Mouse (Mus musculus): ENCODE results near the gene Arid5a. TPM values are rescaled to one million over a fixed set of nuclear protein-coding genes. Genes with fewer than 3 reads are reported as not detected.

Arid5a gene
- total RNA-seq, 2 experiments from 2014 or later, result 12.6 to 14.9 TPM

DNA sequence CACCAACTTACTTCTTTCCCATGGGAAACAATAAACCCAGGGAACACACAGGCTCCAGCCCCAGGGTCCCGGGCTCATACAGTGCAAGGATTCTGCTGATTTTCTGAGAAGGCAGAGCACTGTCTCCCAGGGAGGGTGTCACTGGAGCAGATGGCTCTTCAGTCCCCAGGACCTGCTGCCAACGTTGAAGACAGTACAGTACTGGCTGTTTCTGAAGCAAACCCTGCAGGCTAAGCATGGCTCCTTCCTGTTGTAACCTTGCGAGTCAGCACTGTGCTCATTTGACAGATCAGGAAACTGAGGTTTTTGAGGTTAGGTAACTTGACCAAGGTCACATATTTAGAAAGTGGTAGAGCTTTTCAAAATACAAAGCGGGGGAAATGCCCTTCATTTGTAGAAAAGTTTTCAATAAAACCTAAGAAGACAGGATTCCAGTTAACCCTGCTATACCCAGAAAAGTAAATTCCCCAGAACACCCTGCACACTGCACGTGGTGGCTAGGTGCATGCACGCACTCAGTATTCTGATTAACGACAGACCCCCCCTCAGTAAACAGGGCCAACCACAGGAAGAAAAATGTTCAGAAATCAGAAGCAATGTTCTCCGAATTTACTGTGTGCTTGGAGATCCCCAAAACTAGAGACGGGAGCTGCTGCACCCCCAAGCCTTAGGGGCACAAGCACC is 10.9 kb upstream of the Arid5a start:
- DNase-seq, result no peak

DNA sequence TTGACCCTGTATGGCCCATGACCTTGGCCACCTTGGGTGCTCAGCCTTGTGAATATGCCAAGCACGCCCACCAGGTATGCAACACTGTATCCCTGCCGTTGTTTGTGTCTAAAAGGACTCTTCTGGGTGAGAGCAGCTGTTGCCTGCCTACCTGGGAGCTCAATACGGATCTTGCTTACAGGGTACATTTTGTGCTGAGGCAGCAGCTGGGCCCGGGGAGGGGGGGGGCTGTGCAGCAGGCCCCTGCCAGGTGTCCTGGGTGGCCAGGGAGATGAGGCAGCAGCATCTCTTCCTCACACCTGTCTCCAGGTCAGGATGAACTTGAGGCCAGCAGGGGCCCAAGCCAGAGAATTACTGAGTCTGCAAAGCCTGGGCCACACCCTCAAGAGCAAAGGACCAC is 9.4 kb upstream of the Arid5a start:
- no peak for DNase-seq

GRCm38 (mm10) chr1:36299126-36299525 is 8.4 kb upstream of the Arid5a start:
- DNase-seq, result no peak

GRCm38 (mm10) chr1:36299676-36300075 is 7.9 kb upstream of the Arid5a start:
- no peak for DNase-seq

GRCm38 (mm10) chr1:36300486-36300885 is 7.0 kb upstream of the Arid5a start:
- no peak for DNase-seq

DNA sequence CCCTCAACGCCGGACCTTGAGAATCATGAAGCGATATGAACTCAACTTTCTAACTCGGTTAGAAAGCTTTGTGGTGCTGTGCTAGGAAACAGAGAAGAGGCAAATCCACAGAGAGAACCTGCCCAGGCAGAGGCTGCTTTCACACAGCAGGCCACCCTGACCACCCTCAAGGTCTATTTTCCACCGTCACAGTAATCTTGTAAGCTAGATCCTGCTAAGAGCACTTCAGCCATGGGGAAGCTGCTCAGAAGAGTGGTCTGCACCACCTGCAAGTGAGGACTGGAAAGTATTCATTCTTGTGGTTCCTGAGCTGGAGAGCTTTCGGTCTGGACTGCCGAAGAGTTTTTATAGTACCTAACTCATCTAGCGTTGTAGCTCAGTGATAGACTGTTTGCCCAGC is 5.3 kb upstream of the Arid5a start:
- DNase-seq, result peak in 1 of 2 experiments; percentile 0

DNA sequence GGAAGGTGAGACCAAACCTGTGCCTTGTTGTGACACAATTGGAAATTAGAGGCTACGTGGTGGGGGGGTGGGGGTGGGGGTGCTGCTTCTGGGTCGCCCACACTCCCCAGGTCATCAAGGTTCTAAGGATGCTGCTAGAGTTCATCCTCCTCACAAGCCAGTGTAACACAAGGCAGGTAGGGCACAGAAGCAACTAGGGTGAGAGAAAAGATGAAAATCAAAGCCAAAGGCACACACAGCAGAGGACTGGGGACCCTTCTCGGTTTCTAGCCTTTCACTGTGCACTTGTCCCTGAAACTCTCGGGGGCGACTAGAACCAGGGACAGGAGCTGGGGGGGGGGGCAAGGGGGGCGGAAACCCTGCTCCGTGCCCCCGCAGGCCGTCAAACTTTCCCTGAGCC is 4.6 kb upstream of the Arid5a start:
- DNase-seq, result no peak

DNA sequence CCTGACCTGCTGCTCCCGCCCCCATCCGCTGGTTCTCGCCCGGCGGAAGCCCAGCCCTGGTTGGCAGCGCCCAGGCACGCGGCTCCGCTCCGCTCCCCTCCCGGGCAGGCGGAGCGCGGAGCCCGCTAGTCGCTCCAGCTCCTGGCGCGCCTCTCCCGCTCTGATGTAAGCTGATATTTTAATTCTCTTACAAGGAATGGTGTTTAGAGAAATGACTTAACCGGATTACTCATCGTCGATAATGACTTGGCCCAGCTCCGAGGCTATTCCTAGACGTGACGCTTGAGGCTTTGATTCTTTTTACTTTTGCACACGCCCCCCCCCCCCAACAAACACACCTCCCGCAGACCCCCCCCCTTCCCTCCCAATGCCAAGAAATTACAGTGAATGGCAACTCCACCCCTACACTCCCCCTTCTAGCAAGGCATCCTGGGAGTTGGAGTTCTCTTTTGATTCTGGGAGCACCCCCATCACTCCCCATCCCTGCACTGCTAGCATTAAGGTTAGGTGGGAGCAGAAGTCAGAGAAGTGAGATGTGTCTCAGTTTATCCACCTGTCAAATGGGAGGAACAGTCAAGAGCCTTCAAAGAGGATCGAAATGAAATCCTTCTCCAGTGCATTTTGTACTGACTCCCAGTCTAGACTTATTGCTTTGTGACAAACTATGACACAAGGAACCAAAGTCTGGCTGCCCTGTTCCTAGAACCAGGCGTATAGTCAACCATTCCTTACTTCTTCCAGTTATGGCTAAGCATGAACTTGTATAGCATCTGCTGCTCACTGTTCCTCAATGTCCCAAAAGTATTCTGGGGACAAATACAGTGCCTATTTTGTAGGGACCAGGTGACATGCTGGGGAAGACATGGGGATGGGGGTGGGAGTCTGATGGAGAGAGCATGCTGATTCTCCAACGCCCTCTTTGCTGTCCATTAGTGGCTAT is 3.9 kb upstream of the Arid5a start:
- peak; percentile 67 to 76 for DNase-seq

DNA sequence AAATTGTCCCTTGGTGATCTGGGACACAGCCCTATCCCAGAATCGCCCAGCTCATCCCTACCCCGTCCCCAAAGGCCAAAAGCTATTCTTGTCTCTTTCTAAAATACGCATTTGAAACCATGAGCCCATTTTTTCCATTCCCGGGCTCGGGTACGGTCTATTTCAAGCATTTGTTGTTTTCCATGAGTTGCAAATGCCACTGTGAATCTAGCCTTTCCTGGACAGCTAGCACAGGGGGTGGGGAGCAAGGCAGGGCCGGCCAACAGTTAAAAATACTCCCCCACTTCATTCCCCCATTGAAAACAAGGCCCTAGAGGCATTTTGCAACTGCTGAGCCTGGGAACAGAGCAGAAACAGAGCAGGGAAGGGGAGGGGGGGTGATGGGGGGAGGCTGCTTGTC is 2.8 kb upstream of the Arid5a start:
- DNase-seq, result no peak

DNA sequence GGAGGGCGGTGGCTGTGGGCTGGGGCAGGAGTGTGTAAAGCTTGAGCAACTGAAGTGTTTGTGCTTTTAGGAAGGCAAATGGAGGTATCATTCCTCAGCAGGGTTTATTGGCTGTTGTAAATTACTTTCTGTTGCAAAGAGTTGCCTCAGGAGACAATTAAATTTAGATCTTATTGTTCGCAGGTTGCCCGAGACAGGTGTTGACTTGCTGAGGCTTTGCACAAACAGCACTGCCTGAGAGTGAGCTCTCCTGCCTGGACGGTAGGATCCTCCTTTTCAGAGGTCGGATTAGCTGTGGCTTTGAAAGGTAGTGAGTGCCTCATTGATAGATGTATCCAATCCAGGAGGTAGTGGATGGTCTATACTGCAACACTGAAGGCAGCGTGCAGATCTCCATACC is 1.4 kb upstream of the Arid5a start:
- no peak for DNase-seq

- no peak for DNase-seq
Measured at GRCm38 (mm10) chr1:36307121-36307494, 425 bp upstream of the Arid5a start.

DNA sequence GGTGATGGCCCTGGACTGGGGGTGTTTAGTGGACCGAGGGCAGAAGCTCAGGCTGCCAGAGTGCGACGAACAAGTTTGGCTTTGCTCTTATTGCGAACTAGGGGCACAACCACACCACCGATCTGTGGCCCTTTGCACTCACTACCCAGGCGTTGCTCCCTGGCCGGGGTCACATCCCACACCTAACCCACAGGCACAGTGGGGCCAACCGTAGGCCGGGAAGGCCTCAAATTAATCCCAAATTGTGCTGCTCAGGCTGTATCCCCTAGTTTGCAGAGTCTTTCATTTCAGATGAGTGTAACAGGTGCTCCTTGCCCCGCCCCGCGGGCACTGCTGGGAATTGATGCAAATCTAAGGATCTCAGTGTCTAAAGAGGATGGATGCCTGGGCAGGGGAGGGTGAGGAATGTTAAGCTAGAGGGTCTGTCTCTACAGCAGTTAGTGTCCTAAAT is 943 bp downstream of the Arid5a start:
- no peak for DNase-seq

GRCm38 (mm10) chr1:36308966-36309475 is 1.5 kb downstream of the Arid5a start:
- DNase-seq, result no peak

DNA sequence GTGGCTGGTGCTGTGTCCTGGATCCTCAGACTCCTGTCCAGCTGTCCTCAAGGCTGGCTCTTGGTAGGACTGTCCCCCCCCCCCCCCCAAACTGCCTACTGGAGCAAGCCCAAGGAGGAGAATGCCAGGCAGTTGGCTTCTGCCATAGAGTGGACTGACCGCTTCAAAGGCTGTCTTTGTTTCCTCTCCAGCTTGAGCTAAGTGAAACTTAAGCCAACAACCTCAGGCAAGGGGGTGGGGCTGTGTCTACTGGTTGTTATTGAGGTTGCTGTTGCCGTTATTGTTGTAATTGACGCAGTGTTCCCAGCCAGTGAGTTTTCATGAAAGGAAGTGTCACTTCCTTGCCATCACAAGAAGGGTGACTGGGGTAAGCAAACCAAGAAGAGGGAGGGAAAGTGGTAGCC is 2.0 kb downstream of the Arid5a start:
- peak; percentile 42 to 54 for DNase-seq

- no peak for DNase-seq
Measured at GRCm38 (mm10) chr1:36314959-36315775, 7.6 kb downstream of the Arid5a start.

- DNase-seq, result no peak
Measured at GRCm38 (mm10) chr1:36315776-36316100, 8.2 kb downstream of the Arid5a start.

- no peak for DNase-seq
Measured at GRCm38 (mm10) chr1:36321164-36321563, 13.6 kb downstream of the Arid5a start.

GRCm38 (mm10) chr1:36321829-36322573 is 14.5 kb downstream of the Arid5a start:
- DNase-seq, result no peak

- DNase-seq, result no peak
Measured at GRCm38 (mm10) chr1:36323076-36323475, 15.5 kb downstream of the Arid5a start.

- peak in 1 of 2 experiments; percentile 53 for DNase-seq
Measured at GRCm38 (mm10) chr1:36323746-36324448, 16.4 kb downstream of the Arid5a start.

- no peak for DNase-seq
Measured at GRCm38 (mm10) chr1:36325900-36326321, 18.4 kb downstream of the Arid5a start.
